Mouse (Mus musculus) heart, embryonic 12.5 days (tissue): Measurements from ENCODE around the gene Nek8. TPM values are rescaled to one million over a fixed set of nuclear protein-coding genes. Genes with fewer than 3 reads are reported as not detected.
"Not testable (repeated sequence)": the region's sequence is repeated elsewhere in the genome, so short reads cannot be mapped to it uniquely, and the experiment has no call there.

ENCODE experiments used
- ATAC-seq: fragments of 200-750 bp; cut with Nextera tagmentation; 2 replicates; pipeline ENCODE4 v1.8.0; 2017; ENCODE audit warnings: moderate TSS enrichment, moderate library complexity; ENCODE audit not compliant: insufficient number of reproducible peaks, low FRiP score
- H3K27ac ChIP-seq: fragments of 300-500 bp; sonication (generic); 2 replicates; pipeline ENCODE4 v1.5.1; 2016; ENCODE audit warnings: mild to moderate bottlenecking, moderate library complexity; ENCODE audit not compliant: poor library complexity, severe bottlenecking
- H3K27me3 ChIP-seq: fragments of 300-500 bp; sonication (generic); replicated peaks from 2 replicates; pipeline ENCODE4 v1.6.1; 2016; ENCODE audit warnings: mild to moderate bottlenecking, moderate library complexity
- H3K36me3 ChIP-seq: fragments of 300-500 bp; sonication (generic); 2 replicates; pipeline ENCODE4 v1.6.1; 2016; ENCODE audit warnings: mild to moderate bottlenecking, moderate library complexity
- H3K4me1 ChIP-seq: fragments of 300-500 bp; sonication (generic); replicated peaks from 2 replicates; pipeline ENCODE4 v1.6.1; 2016; ENCODE audit warnings: mild to moderate bottlenecking
- H3K4me2 ChIP-seq: fragments of 300-500 bp; sonication (generic); 2 replicates; pipeline ENCODE4 v1.6.1; 2016; ENCODE audit warnings: mild to moderate bottlenecking, moderate library complexity
- H3K4me3 ChIP-seq: fragments of 300-500 bp; sonication (generic); 2 replicates; pipeline ENCODE4 v1.5.1; 2016; ENCODE audit warnings: mild to moderate bottlenecking
- H3K9ac ChIP-seq: fragments of 300-500 bp; sonication (generic); 2 replicates; pipeline ENCODE4 v1.6.1; 2016; ENCODE audit warnings: mild to moderate bottlenecking, moderate library complexity
- H3K9me3 ChIP-seq: fragments of 300-500 bp; sonication (generic); replicated peaks from 2 replicates; pipeline ENCODE4 v1.6.1; 2016; ENCODE audit warnings: mild to moderate bottlenecking, moderate library complexity
- WGBS: fragments of 180-500 bp; shearing (Covaris S2); methylation state at CpG from one replicate; pipeline ENCODE4 v1.1.7; 2016; 5-methylcytosine and 5-hydroxymethylcytosine counted together
- polyA plus RNA-seq: library from polyadenylated mRNA; unstranded; fragments of >200 nt; fragmentation: Nextera tagmentation; extraction: Ambion mirVana; gene quantifications from 2 replicates; pipeline ENCODE4 v1.2.1, GENCODE M21; 2016

Nek8 gene
- polyA plus RNA-seq, 1 experiment from 2014 or later = 12.1 TPM

DNA sequence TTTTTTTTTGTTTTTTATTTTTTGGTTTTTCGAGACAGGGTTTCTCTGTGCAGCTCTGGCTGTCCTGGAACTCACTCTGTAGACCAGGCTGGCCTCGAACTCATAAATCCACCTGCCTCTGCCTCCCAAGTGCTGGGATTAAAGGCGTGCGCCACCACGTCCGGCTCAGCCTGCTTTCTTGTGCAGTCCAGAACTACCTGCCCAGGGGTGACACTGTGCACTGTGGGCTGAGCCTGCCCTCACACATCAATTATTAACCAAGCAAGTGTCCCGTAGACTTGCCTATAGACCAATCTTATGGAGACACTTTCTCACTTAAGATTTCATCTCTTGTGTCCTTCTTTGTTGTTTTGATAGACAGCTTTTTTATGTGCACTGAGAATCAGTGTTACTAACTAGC lies 41.2 kb downstream of the Nek8 start:
- H3K4me1 ChIP-seq = peaks cover 42% of the 10 kb centered on the region
- H3K4me3 ChIP-seq, H3K9me3 ChIP-seq, H3K4me2 ChIP-seq, H3K27ac ChIP-seq, H3K9ac ChIP-seq, H3K27me3 ChIP-seq, ATAC-seq, H3K36me3 ChIP-seq: not testable (repeated sequence)
- WGBS = 93% methylated on average over 7 of the region's 7 CpGs

DNA sequence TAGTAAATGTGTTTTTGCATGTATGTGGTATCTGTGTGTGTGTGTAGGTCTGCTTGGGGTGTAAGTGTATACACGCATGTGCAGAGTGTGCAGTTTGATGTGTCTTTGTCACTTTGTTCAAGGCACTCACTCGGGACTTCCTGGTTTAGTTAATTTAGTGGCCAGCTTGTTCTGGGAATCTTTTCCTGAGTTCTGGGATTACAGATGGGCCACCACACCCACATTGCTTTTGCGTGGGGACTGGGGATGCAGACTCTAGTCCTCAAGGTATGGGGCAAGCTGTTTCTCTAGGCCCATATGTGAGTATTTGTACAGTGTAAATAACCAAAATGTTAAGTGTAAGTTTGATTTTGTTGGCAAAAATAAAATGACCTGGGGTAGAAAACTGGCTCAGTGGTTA lies 42.1 kb downstream of the Nek8 start:
- Histone ChIP-seq H3K36me3 (peaks cover 3% of the 10 kb centered on the region; the same call in 1 of the 2 replicates), H3K9me3 (no peaks in the 10 kb centered on the region), H3K4me3 (no peak overlapping the region), H3K4me2 (no peak overlapping the region), H3K9ac (no peak overlapping the region), H3K27me3 (no peaks in the 10 kb centered on the region), H3K27ac (no peak overlapping the region), H3K4me1 (peaks cover 41% of the 10 kb centered on the region)
- 81% methylated on average over 3 of the region's 3 CpGs for WGBS
- ATAC-seq = no peak

DNA sequence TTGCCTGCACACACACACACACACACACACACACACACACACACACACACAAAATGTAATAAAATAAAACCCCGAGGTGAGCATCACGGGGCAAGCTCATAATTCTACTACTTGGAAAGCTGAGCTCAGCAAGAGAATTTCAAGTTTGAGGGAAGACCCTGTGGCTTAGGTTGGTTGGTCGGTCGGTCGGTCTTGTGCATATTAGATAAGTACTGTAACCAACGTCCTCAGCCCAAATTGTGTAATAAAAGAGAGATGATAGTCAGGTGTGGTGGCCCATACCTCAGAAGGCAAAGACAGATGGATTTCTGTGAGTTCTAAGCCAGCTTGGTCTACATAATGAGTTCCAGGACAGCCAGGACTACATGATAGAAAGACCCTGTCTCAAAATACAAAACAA lies 42.6 kb downstream of the Nek8 start:
- H3K36me3 ChIP-seq = peaks cover 3% of the 10 kb centered on the region; the same call in 1 of the 2 replicates
- H3K9me3 ChIP-seq = no peaks in the 10 kb centered on the region
- no peak overlapping the region for H3K4me3 ChIP-seq
- no peak overlapping the region for H3K9ac ChIP-seq
- WGBS = 86% methylated on average over 6 of the region's 6 CpGs
- ATAC-seq = no peak
- no peak overlapping the region for H3K27ac ChIP-seq
- peaks cover 45% of the 10 kb centered on the region for H3K4me1 ChIP-seq
- H3K27me3 ChIP-seq = no peaks in the 10 kb centered on the region
- H3K4me2 ChIP-seq = no peak overlapping the region

DNA sequence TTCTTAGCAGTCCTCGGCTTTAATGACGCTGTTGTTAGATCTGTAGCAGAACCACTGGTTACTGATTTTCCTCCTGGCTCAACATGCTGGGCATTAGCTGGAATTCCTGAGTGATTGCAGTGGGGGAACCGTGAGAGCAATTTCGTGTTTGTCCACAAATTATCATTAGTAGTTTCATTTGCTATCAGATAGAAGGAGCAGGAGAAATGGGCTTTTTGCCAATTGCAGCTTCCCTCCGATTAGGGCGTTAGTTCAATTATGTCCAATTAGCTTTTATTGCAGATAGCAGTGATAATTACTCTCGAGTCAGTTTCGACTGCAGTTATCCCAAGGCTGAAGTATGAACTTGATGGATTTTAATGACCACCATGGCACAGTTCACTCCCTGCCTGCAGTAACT lies 47.0 kb downstream of the Nek8 start:
- Histone ChIP-seq H3K4me3 (no peak overlapping the region), H3K4me1 (peaks cover 43% of the 10 kb centered on the region), H3K27ac (peak overlapping the region; percentile 29; the same call in 1 of the 2 replicates), H3K4me2 (no peak overlapping the region), H3K27me3 (no peaks in the 10 kb centered on the region), H3K9ac (no peak overlapping the region), H3K36me3 (peaks cover 3% of the 10 kb centered on the region; the same call in 1 of the 2 replicates), H3K9me3 (no peaks in the 10 kb centered on the region)
- ATAC-seq = no peak
- 55% methylated on average over 8 of the region's 8 CpGs for WGBS

DNA sequence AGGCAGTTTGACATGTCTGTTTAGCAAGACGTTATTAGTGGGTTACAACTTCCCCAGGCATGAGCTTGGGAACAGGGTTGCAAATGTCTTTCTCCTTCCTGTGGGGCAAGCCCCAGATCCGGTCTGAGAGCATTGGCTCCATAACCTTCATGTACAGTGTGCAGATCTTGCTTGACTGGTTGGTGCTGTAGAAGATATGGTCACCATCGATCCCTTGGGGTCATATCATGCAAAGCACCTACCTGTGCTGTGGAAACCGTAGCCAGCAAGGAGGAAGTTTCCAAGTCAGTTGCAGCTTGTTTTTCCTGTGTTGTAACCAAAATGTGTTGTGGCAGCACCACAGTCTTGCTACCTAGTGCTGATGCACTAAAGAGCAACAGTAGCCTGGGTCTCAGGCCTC lies 49.7 kb downstream of the Nek8 start:
- H3K27me3 ChIP-seq = no peaks in the 10 kb centered on the region
- WGBS = 78% methylated on average over 4 of the region's 4 CpGs
- H3K4me2 ChIP-seq = no peak overlapping the region
- no peak overlapping the region for H3K4me3 ChIP-seq
- H3K4me1 ChIP-seq = peaks cover 33% of the 10 kb centered on the region
- no peak for ATAC-seq
- no peak overlapping the region for H3K27ac ChIP-seq
- H3K36me3 ChIP-seq = peaks cover 3% of the 10 kb centered on the region
- H3K9me3 ChIP-seq = no peaks in the 10 kb centered on the region
- no peak overlapping the region for H3K9ac ChIP-seq

DNA sequence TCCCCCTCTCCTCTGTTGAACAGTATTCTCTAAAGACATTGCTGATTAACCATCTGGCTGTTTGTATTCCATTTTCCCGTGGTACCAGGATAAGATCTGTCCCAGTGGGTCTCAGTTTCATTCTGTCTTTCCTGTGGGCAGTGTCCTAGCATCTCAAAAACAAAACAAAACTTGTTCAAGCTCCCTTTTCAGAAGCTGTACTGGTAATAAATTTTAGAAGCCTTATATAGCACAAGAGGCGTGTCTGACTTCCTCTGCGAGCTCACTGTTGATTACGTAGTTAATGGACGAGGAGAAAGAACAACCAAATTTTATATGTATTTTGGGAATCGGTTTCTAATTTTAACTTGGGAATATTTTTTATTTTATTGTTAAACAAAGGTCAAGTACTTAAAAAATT lies 50.8 kb downstream of the Nek8 start:
- Histone ChIP-seq H3K9ac (no peak overlapping the region), H3K9me3 (no peaks in the 10 kb centered on the region), H3K36me3 (peaks cover 3% of the 10 kb centered on the region), H3K4me1 (peaks cover 43% of the 10 kb centered on the region), H3K4me3 (no peak overlapping the region), H3K27me3 (no peaks in the 10 kb centered on the region), H3K4me2 (no peak overlapping the region), H3K27ac (no peak overlapping the region)
- WGBS = 76% methylated on average over 6 of the region's 6 CpGs
- no peak for ATAC-seq

DNA sequence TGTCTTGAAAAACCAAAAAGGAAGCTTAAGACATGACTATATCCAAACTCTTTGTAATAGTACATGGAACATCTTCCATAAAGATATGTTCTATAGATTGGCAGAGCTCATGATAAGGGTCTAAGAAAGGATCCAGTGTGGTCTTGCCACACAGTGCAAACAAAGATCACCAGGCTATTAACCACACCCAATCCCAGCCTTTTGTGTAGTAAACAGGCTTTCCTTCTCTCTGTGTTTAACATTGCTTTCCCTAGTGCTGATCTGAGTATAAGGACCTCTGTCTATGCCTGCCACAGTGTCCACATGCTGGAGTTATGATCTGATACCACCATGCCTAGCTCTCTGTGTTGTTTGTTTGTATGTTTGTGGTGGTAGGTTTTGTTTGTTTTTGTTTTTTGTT lies 52.7 kb downstream of the Nek8 start:
- Histone ChIP-seq H3K4me1 (peaks cover 51% of the 10 kb centered on the region), H3K27ac (no peak overlapping the region), H3K4me2 (no peak overlapping the region), H3K27me3 (no peaks in the 10 kb centered on the region), H3K36me3 (no peaks in the 10 kb centered on the region; the same call in 1 of the 2 replicates), H3K9ac (no peak overlapping the region), H3K4me3 (no peak overlapping the region), H3K9me3 (no peaks in the 10 kb centered on the region)
- ATAC-seq = no peak

DNA sequence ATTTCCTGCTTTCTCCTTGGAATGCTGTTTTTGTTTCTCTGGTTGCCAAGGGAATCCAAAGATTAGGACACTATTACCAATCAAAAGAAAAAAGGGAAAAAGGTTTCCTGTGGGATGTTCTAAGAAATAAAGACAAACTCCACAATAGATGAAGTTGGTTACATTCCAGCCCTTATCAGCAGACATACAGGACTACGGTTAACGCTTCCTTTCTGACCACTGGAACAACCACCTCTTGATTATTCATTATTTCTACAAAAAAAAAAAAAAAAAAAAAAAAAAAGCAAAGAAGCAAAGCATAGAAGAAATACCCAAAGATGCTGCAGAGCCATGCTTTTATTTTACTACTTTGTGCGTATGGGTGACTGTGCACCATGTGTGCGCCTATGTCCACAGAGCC lies 53.7 kb downstream of the Nek8 start:
- H3K27me3 ChIP-seq = no peaks in the 10 kb centered on the region
- 53% methylated on average over 4 of the region's 4 CpGs for WGBS
- no peak overlapping the region for H3K9ac ChIP-seq
- no peak overlapping the region for H3K4me3 ChIP-seq
- H3K4me1 ChIP-seq = peaks cover 49% of the 10 kb centered on the region
- no peaks in the 10 kb centered on the region for H3K9me3 ChIP-seq
- H3K4me2 ChIP-seq = no peak overlapping the region
- no peaks in the 10 kb centered on the region; the same call in 1 of the 2 replicates for H3K36me3 ChIP-seq
- no peak for ATAC-seq
- H3K27ac ChIP-seq = no peak overlapping the region

DNA sequence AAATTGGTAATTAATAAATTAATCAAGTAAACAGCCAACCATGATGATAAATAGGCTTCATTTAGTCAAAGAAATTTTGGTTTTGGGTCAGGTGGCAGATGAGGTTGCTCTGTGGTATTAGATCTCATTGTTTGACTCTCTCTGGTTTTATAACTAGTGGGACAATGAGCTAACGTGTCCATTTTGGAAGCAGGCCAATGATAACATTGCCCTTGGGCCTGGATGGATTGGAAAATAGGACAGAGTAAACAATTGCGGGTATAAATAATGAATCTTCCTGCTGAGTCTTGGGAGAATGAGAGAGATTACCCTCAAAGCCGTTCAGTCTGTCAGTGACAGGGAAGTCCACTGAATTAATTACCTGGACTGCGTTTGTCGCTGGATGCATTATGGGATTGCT lies 55.3 kb downstream of the Nek8 start:
- H3K27ac ChIP-seq = peak overlapping the region; percentile 10; the same call in 1 of the 2 replicates
- WGBS = 65% methylated on average over 5 of the region's 5 CpGs
- no peak for ATAC-seq

DNA sequence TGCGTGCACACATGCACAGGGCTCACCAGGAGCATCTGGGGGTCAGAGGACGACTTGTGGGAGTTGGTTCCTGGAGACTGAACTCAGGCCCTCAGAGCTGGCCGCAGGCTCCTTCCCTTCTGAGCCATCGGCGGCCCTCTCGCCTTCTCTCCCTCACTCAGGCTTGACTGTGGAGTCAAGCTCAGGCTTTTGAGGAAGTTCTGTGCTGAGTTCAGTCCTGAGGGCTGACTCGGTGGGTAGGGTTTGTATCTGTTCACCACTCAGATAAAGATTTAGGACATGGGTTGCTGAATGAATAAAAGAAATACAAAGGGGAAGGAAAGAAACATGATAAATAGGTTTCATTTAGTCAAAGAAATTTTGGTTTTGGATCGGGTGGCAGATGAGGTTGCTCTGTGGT lies 56.6 kb downstream of the Nek8 start:
- Histone ChIP-seq H3K27me3 (no peaks in the 10 kb centered on the region), H3K4me2 (no peak overlapping the region), H3K36me3 (no peaks in the 10 kb centered on the region; the same call in 1 of the 2 replicates), H3K4me3 (no peak overlapping the region), H3K4me1 (peaks cover 56% of the 10 kb centered on the region), H3K9ac (no peak overlapping the region), H3K9me3 (no peaks in the 10 kb centered on the region), H3K27ac (0 out of 2 replicates have a peak overlapping the region, but pooled peaks have one; percentile 24)
- no peak for ATAC-seq
- WGBS = 52% methylated on average over 8 of the region's 8 CpGs

More for the DNA sequence above, 55.3 kb downstream of the Nek8 start:
- no peaks in the 10 kb centered on the region for H3K9me3 ChIP-seq
- no peak overlapping the region for H3K4me2 ChIP-seq
- no peaks in the 10 kb centered on the region; the same call in 1 of the 2 replicates for H3K36me3 ChIP-seq
- no peaks in the 10 kb centered on the region for H3K27me3 ChIP-seq
- no peak overlapping the region for H3K4me3 ChIP-seq
- peaks cover 54% of the 10 kb centered on the region for H3K4me1 ChIP-seq
- H3K9ac ChIP-seq = no peak overlapping the region

DNA sequence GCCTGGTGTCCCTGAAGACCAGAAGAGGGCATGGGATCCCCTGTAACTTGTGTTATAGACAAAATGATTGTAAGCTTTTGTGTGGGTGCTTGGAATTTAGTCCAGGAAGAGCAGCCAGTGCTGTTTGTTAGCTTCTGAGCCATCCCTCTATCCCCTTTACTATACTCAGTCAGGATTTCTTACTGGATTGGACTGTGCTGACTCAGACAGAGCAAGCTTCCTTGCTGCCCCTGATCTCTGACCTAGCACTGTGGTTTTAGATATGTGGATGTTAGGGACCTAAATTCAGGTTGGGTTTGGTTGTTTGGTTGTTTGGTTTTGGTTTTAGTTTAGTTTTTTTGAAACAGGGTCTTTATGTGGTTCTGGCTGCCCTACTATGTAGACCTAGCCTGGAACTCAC lies 58.0 kb downstream of the Nek8 start:
- Histone ChIP-seq H3K4me2 (no peak overlapping the region), H3K4me1 (peaks cover 68% of the 10 kb centered on the region), H3K27ac (no peak overlapping the region), H3K27me3 (no peaks in the 10 kb centered on the region), H3K36me3 (no peaks in the 10 kb centered on the region; the same call in 1 of the 2 replicates), H3K9me3 (no peaks in the 10 kb centered on the region), H3K4me3 (no peak overlapping the region), H3K9ac (no peak overlapping the region)
- ATAC-seq = no peak

DNA sequence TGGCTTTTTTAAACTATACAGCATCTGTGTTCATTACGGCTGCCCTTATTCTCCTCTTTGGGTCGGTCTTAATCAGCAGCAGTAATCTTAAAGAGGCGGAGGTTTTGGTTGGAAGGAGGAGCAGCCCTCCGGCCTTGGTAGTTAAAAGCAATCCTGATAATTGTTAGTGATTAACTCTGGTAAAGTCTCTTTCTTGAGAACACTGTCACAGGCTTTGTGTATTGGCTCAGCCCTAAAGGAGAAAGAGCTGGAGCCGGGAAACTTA lies 60.4 kb downstream of the Nek8 start:
- no peak for ATAC-seq
- Histone ChIP-seq H3K9ac (peak overlapping the region; percentile 75; the same call in 1 of the 2 replicates), H3K4me3 (peak overlapping the region; percentile 66), H3K27ac (peak overlapping the region; percentile 61), H3K4me1 (peaks cover 58% of the 10 kb centered on the region), H3K27me3 (no peaks in the 10 kb centered on the region), H3K9me3 (no peaks in the 10 kb centered on the region), H3K36me3 (no peaks in the 10 kb centered on the region), H3K4me2 (peak overlapping the region; percentile 70)
- WGBS = 9% methylated on average over 5 of the region's 5 CpGs
